Mouse (Mus musculus): ENCODE results near the gene Ssbp2.
A peak's percentile ranks its signal among the peaks of the same experiment; 100 is the strongest.

Gene Ssbp2

DNA sequence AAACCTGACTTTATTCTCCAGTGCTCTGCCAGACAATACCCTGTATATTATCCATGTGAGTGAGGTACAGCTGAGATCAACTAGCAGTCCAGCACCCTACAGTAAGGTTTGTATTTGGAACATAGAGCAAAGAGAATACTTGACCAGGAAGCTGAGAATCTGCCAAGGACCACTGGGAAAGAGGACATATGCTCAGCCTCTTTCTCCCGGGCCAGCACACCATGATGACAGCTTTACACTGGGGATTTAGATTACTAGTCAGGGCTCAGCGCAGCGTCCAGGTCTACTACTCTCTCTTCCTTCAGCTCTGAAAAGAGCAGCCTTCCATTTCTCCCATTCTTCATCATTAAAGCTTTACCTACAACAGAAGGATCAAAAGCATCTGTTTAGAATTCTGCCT, 76.6 kb downstream of the Ssbp2 start:
- DNase-seq: peak; percentile 6

DNA sequence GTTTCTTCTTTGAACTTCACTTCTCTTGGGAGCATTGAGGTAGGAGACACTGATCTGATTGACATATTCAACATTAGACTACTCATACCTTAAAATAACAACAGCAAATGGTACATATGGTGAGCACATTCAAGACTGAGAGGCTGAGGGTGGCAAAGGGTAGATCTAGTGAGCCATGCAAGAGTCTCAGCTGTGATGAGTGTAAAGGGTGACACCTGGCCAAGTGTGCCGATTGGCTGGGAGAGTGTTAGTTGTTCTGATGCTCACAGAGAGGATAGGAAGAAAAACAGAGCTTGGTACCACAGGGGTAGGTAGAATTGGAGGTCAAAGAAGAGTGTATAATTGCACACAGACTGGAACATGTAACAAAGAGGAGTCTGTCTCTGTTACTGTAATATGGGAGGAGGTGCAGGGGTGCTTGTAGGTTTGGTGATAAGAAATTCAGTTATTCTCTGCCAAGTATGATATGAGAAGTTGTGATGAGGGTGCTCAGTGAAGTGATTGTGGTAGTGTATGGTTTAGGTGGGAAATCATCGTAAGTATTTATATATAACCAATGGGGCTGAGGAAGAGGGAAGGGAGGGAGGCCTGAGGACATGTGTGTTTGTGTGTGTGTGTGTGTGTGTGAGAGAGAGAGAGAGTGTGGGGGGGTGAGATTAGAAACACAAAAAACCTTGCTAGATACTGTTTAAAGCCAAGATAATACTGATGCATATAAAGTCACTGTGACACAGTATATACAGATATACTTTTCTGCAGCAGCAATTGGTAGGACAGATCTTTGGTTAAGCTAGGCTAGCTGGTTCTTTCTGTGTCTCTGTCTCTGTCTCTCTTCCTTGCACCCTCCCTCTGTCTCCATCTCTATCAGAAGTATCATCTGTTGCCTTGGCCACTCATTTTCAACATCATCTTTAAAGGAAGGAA, 80.3 kb downstream of the Ssbp2 start:
- DNase-seq: peak; percentile 39

DNA sequence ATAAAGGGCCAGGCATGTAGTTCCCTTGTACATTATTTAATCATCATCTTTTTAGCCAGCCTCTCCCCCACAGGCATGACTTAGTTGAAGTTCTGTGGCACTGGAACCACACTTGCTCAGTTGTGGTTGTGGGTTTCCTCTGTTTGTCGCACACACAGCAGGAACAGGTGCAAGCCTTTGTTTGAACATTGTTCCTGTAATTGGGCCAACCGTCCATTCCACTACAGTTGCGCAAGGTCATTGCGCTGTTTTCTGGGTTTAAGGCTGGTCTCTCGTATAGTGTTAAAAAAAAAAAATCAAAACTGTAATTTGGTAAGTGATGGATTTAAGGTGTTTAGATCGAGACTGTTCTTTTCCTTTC, 81.0 kb downstream of the Ssbp2 start:
- peak; percentile 73 for DNase-seq

- DNase-seq: no peak
Observed at GRCm38 (mm10) chr13:91543555-91543954, 83.5 kb downstream of the Ssbp2 start.

DNA sequence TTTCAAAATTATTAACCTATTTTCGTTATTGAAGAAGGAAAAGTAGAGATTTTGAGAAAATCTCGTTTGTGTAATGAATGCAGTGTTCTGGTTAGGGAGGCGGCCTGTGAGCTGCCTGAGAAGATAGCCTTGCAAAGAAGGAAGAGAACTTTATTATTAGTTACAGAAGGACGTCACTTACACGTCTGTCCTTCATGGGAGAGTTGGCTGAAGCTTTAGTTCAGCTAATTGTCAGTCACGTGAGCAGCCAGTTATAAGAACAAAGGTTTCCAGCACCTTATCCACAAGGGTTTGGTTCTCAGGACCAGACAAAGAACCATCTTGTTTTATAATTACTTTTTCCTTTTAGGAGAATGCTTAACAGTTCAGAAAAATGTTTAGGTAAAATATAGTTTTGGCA, 104.0 kb downstream of the Ssbp2 start:
- DNase-seq: no peak

DNA sequence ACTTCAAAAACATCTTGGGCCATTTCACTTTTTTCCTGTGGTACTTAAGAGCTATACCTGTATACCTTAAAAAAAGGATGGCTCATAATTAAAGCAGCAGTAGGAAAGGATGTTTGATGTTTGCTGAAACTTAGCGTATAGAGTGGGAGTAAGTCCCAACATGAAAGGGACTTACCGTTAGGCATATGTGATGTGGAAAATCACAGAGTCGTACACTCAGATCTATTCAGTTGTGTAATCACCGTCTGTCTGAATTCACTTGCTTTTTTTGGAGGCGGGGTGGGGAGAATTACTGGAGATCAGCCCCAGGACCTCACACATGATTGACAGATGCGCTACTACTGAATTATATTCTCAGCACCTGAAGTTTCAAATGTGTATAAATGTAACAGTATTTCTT, 104.7 kb downstream of the Ssbp2 start:
- DNase-seq: no peak

GRCm38 (mm10) chr13:91581504-91581903, 121.4 kb downstream of the Ssbp2 start:
- DNase-seq: no peak

GRCm38 (mm10) chr13:91582212-91582611, 122.1 kb downstream of the Ssbp2 start:
- DNase-seq: no peak

DNA sequence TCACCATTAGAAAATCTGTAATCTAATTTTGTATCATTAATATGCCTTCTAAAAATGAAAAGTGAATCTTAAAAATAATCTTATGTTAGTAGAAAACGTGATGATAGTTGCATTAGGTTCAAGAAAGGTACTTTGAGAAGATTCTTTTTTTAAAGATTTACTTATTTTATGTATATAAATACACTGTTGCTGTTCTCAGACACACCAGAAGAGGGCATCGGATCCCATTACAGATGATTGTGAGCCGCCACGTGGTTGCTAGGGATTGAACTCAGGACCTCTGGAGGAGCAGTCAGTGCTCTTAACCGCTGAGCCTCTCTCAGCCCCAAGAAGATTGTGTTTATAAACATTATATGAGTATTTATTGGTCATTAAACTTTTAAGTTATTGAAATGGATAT, 126.3 kb downstream of the Ssbp2 start:
- no peak for DNase-seq

DNA sequence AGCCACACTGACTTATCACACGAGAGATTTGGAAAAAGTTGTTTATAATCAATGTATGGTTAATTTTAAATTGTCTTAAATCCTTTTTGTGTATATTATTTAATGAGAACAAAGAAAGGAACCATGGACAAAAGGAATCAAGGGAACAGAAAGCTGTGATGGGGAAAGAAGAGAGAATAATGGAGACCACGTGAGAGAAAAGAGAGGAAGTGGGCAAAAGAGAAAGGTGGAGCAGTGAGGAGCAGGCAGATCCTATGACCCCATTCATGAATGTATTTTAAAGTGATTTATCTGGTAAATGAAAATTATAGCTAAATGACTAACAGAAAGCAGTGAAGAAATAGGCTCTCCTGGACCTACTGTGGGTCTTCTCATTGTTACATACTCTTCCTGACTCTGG, 128.4 kb downstream of the Ssbp2 start:
- no peak for DNase-seq

- DNase-seq: no peak
Observed at GRCm38 (mm10) chr13:91591863-91592262, 131.8 kb downstream of the Ssbp2 start.

DNA sequence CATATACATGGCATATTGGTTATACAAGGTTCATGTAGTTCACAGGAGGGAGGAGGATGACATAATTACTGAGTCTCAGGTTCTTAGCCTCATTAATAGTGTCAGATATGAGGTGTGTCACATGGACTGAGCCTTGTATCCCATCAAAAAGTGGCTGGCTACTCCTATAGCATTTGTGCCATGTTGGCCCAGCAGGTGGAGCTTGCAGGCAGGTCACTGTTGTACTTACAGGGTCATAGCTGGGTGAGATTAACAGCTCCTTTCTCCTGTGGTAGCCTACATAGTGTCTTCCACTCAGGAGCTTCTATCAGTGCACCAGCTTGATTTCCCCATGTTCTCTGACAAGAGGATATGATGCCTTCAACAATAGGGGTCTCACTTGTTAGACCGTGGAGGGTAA, 135.2 kb downstream of the Ssbp2 start:
- DNase-seq: no peak

- DNase-seq: no peak
Observed at GRCm38 (mm10) chr13:91599594-91599993, 139.5 kb downstream of the Ssbp2 start.

DNA sequence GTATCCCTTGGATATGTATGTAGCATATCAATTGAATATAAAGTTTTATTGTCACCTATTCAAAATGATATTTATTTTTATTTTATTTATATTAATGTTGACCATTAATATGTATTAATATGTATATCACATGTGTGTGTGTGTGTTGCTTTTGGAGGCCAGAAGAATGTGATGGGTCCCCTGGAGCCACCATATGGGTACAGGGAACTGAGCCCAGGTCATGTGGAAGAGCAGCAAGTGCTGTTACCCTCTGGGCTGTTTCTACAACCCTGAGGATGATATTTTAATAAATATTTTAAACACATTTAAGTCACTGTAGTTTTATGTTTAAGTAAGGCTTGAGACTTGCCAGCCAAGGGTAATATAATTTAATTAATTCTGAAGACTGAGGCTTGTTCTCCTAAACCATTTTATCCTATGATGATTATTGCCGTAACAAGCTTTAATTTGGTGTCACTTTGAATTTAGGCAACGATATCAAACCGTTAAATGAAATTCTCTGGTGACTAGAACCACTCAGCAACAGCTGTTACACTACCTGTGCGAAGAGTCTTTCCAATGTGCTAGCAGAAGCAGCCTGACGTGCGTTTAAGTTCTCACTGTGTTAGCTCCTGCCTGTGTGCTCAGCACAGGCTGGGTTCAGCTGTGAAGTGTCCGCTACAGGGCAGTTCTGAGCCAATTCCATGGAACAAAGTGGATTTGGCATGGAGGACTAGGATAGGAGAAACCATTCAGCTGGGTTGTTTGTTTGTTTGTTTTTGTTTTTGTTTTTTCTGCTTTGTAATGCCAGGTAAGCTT, 145.2 kb downstream of the Ssbp2 start:
- no peak for DNase-seq

DNA sequence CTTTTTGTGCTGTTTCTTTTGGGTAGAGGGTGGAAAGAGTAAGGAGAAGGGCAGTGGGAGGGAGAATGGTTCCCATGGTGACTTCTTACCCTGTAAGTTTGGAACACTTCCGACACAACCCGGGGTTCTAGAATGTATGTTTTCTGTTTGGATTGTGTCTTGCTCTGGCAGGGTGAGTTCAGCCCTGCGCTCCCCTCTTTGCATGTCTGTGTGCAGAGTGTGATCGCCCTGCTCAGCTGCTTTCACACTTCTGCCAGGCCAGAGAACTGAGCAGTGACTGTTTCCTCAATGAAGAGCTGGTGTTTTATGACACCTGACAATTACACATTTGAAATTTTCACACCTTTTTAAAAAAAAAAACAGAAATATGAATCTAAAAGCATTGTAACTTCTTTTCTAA, 150.5 kb downstream of the Ssbp2 start:
- no peak for DNase-seq

- no peak for DNase-seq
Observed at GRCm38 (mm10) chr13:91611909-91612308, 151.8 kb downstream of the Ssbp2 start.

- DNase-seq: no peak
Observed at GRCm38 (mm10) chr13:91612578-91612977, 152.5 kb downstream of the Ssbp2 start.

GRCm38 (mm10) chr13:91616050-91616449, 156.0 kb downstream of the Ssbp2 start:
- no peak for DNase-seq

DNA sequence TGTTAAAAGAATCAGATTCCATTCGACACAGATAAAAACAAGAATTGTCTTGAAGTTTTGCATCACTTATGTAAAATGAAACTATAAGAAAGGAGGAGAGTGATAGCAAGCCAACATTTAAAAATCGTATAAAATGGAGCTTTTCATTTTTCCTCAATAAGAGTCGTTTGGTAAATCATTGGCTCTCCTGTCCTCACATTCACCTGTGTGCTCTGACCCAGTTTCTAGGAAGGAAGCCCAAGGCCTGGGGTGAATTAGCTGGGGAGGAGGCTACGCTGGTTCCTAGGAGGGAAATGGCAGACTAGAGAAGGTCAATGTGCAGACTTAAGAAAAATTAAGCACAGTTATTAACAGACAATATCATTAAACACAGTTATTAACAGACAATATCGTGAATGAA, 156.8 kb downstream of the Ssbp2 start:
- no peak for DNase-seq

DNA sequence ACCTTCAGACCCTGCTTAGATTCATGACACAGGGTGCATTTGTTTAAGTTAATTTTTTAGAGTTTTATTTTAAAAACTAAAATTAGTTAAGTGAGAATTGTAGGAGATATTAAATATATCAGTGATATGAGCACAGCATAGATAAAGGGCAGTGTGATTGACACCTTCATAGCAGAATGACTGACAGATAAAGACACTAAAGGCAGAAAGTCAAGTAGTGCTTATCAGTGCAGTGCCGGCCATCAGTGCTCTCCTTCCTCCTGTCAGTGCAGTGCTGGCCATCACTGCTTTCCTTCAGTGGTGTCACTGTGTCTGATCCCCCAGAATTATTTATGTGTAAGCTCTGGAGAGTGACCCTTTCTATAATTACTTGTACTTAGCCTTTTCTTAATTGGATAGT, 159.3 kb downstream of the Ssbp2 start:
- no peak for DNase-seq

GRCm38 (mm10) chr13:91620541-91620940, 160.5 kb downstream of the Ssbp2 start:
- no peak for DNase-seq

- no peak for DNase-seq
Observed at GRCm38 (mm10) chr13:91631291-91631799, 171.3 kb downstream of the Ssbp2 start.

DNA sequence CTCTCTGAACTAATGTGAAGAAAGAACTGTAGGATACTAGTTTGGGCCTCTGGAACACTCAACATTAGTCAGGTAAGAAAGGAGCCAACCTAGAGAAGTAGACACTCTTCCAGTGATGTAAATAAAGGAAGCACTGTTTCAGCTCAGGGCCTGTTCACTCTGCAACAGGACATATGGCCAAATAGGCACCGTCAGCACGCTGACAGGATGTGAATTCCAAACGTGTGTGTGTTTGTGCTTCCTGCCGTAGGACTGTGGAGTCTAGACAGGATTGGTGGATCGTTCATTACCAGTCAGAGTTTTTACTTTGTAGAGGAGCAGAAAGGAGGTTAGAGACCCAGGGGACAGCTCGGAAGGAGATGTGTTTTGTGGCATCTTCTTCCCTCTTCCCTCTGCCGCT, 174.0 kb downstream of the Ssbp2 start:
- DNase-seq: no peak

DNA sequence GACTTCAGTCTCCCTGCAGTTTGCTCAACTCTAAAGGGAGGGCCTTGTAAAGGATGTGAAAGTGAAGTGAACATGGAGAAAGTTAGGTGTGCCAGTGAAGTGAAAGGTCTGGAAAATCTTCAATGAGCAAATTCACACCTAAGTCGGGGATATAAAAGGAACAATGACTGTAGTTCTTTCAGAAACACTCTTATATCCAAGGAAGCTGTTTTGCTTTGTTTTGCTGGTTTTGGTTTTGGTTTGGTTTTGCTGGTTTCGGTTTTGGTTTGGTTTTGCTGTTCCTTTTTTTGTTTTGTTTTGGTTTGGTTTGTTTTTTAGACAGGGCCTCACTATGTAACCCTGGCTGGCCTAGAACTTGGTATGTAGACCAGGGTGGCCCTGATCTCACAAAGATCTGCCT, 175.9 kb downstream of the Ssbp2 start:
- DNase-seq: no peak

Measured in thymus, postnatal 4 days (tissue).